In genomic region chr10:73921579-73921978, GRCm38 (mm10) we compare ENCODE assay signal across 12 mouse cellular contexts.
A peak's percentile ranks its signal among the peaks of the same experiment; 100 is the strongest.
DNase-seq lines count a peak whose midpoint lies in the region; ATAC-seq and TF ChIP-seq lines count a peak whose summit lies in the region.
"Had no signal": no experiment of that assay in that cellular context is flagged by ENCODE, and none has a peak within 500 bp of the region (broad histone marks: within the 10 kb centered on the region; RNA-seq: fewer than 3 reads in every experiment).

No protein-coding gene starts in this region.

- peak; percentile 2 to 13 for DNase-seq in adrenal gland, postnatal 36 days
- no peak for DNase-seq in adrenal gland, adult 2 months
- DNase-seq in midbrain, postnatal 0 days (ENCODE audit: low spot score): no peak
- DNase-seq in right cerebral cortex, postnatal 14 days: peak; percentile 6
- DNase-seq in urinary bladder, adult 2 months (ENCODE audit: low spot score): no peak

- peak; percentile 59 for TF ChIP-seq CTCF in intestine, postnatal 0 days (IDR thresholded peaks at IDR 0.05; ENCODE audit: low read depth)
- peak; percentile 66 for TF ChIP-seq CTCF in midbrain, postnatal 0 days (IDR thresholded peaks at IDR 0.05)

- H3K27ac ChIP-seq in intestine, postnatal 0 days (ENCODE audit: low read depth, low read length): no peak overlapping the region
- H3K27ac ChIP-seq in intestine, embryonic 16.5 days (ENCODE audit: low read length): no peak overlapping the region
- H3K27ac ChIP-seq in midbrain, postnatal 0 days (ENCODE audit: low read depth, low read length): no peak overlapping the region
- H3K27ac ChIP-seq in midbrain, embryonic 15.5 days: no peak overlapping the region
- H3K27ac ChIP-seq: embryonic facial prominence, embryonic 15.5 days; hindbrain, embryonic 15.5 days; limb, embryonic 13.5 days had no signal

- 62% methylated on average over 3 of the region's 3 CpGs for WGBS in intestine, postnatal 0 days
- 61% methylated on average over 3 of the region's 3 CpGs for WGBS in intestine, embryonic 16.5 days
- WGBS in midbrain, postnatal 0 days: 70% methylated on average over 3 of the region's 3 CpGs
- 74% methylated on average over 3 of the region's 3 CpGs for WGBS in midbrain, embryonic 15.5 days

- H3K9me3 ChIP-seq in intestine, postnatal 0 days (ENCODE audit: control insufficient read depth): no peaks in the 10 kb centered on the region
- no peaks in the 10 kb centered on the region for H3K9me3 ChIP-seq in intestine, embryonic 16.5 days (ENCODE audit: control insufficient read depth, low read length)
- H3K9me3 ChIP-seq in midbrain, postnatal 0 days (ENCODE audit: low read length): no peaks in the 10 kb centered on the region
- no peaks in the 10 kb centered on the region for H3K9me3 ChIP-seq in midbrain, embryonic 15.5 days
- H3K9me3 ChIP-seq: embryonic facial prominence, embryonic 15.5 days; hindbrain, embryonic 15.5 days; limb, embryonic 13.5 days had no signal

- no peak overlapping the region for H3K9ac ChIP-seq in intestine, postnatal 0 days (ENCODE audit: low read depth, low read length)
- no peak overlapping the region for H3K9ac ChIP-seq in intestine, embryonic 16.5 days (ENCODE audit: low read depth, low read length)
- no peak overlapping the region for H3K9ac ChIP-seq in midbrain, postnatal 0 days (replicated peaks; ENCODE audit: low read length, poor library complexity, severe bottlenecking)
- no peak overlapping the region for H3K9ac ChIP-seq in midbrain, embryonic 15.5 days
- H3K9ac ChIP-seq: embryonic facial prominence, embryonic 15.5 days; hindbrain, embryonic 15.5 days; limb, embryonic 13.5 days had no signal

- no peak for ATAC-seq in intestine, postnatal 0 days
- no peak for ATAC-seq in intestine, embryonic 16.5 days
- no peak for ATAC-seq in midbrain, postnatal 0 days (ENCODE audit: low FRiP score)
- ATAC-seq in midbrain, embryonic 15.5 days (replicated peaks): no peak
- ATAC-seq: activated CD4-positive, CD25-positive, alpha-beta regulatory T cell, adult 4 months had no signal

- H3K4me1 ChIP-seq in intestine, postnatal 0 days (replicated peaks; ENCODE audit: control insufficient read depth, insufficient read depth, low read length): no peaks in the 10 kb centered on the region
- H3K4me1 ChIP-seq in intestine, embryonic 16.5 days (ENCODE audit: control insufficient read depth, insufficient read depth, low read length): no peaks in the 10 kb centered on the region
- H3K4me1 ChIP-seq in midbrain, postnatal 0 days (ENCODE audit: insufficient read depth, low read length): no peaks in the 10 kb centered on the region
- no peaks in the 10 kb centered on the region for H3K4me1 ChIP-seq in midbrain, embryonic 15.5 days
- H3K4me1 ChIP-seq: embryonic facial prominence, embryonic 15.5 days; hindbrain, embryonic 15.5 days; limb, embryonic 13.5 days had no signal

- no peaks in the 10 kb centered on the region for H3K27me3 ChIP-seq in intestine, postnatal 0 days (replicated peaks; ENCODE audit: control insufficient read depth, insufficient read depth, low read length)
- H3K27me3 ChIP-seq in intestine, embryonic 16.5 days (replicated peaks; ENCODE audit: control insufficient read depth, insufficient read depth, low read length): no peaks in the 10 kb centered on the region
- no peaks in the 10 kb centered on the region for H3K27me3 ChIP-seq in midbrain, postnatal 0 days (ENCODE audit: insufficient read depth, low read length)
- no peaks in the 10 kb centered on the region for H3K27me3 ChIP-seq in midbrain, embryonic 15.5 days (replicated peaks)
- H3K27me3 ChIP-seq: embryonic facial prominence, embryonic 15.5 days; hindbrain, embryonic 15.5 days; limb, embryonic 13.5 days had no signal

- H3K36me3 ChIP-seq in intestine, postnatal 0 days (ENCODE audit: control insufficient read depth, insufficient read depth): no peaks in the 10 kb centered on the region
- H3K36me3 ChIP-seq in intestine, embryonic 16.5 days (ENCODE audit: control insufficient read depth, insufficient read depth, low read length): no peaks in the 10 kb centered on the region
- H3K36me3 ChIP-seq in midbrain, postnatal 0 days (ENCODE audit: insufficient read depth, low read length): no peaks in the 10 kb centered on the region
- no peaks in the 10 kb centered on the region for H3K36me3 ChIP-seq in midbrain, embryonic 15.5 days (replicated peaks)
- H3K36me3 ChIP-seq: embryonic facial prominence, embryonic 15.5 days; hindbrain, embryonic 15.5 days; limb, embryonic 13.5 days had no signal

- no peak overlapping the region for H3K4me2 ChIP-seq in intestine, postnatal 0 days (replicated peaks; ENCODE audit: low read depth)
- H3K4me2 ChIP-seq in intestine, embryonic 16.5 days (ENCODE audit: low read depth, low read length): no peak overlapping the region
- H3K4me2 ChIP-seq in midbrain, postnatal 0 days (ENCODE audit: low read depth, low read length, poor library complexity, severe bottlenecking): no peak overlapping the region
- no peak overlapping the region for H3K4me2 ChIP-seq in midbrain, embryonic 15.5 days
- H3K4me2 ChIP-seq: embryonic facial prominence, embryonic 15.5 days; hindbrain, embryonic 15.5 days; limb, embryonic 13.5 days had no signal

- H3K4me3 ChIP-seq in intestine, postnatal 0 days (ENCODE audit: low read depth, low read length): no peak overlapping the region
- no peak overlapping the region for H3K4me3 ChIP-seq in intestine, embryonic 16.5 days (ENCODE audit: low read length)
- no peak overlapping the region for H3K4me3 ChIP-seq in midbrain, postnatal 0 days (ENCODE audit: low read depth, low read length)
- H3K4me3 ChIP-seq in midbrain, embryonic 15.5 days: no peak overlapping the region
- H3K4me3 ChIP-seq: embryonic facial prominence, embryonic 15.5 days; hindbrain, embryonic 15.5 days; limb, embryonic 13.5 days had no signal

Comparison
In these comparisons a context has a peak if more than half of its experiments do, and no peak if none do; other contexts are left out.
1. DNase-seq: peak in adrenal gland, postnatal 36 days (2 of 2) and right cerebral cortex, postnatal 14 days (single experiment); none in adrenal gland, adult 2 months (single experiment), midbrain, postnatal 0 days (single experiment) and urinary bladder, adult 2 months (single experiment).